Mouse (Mus musculus) neural tube, embryonic 10.5 days (tissue): ENCODE measurements around the gene Clec16a.

ENCODE experiments used
- DNase-seq: peaks from one replicate; pipeline ENCODE4 v3.0.0-alpha.2; 2017; ENCODE audit warnings: low spot score; ENCODE audit errors: extremely low spot score

Clec16a gene

DNA sequence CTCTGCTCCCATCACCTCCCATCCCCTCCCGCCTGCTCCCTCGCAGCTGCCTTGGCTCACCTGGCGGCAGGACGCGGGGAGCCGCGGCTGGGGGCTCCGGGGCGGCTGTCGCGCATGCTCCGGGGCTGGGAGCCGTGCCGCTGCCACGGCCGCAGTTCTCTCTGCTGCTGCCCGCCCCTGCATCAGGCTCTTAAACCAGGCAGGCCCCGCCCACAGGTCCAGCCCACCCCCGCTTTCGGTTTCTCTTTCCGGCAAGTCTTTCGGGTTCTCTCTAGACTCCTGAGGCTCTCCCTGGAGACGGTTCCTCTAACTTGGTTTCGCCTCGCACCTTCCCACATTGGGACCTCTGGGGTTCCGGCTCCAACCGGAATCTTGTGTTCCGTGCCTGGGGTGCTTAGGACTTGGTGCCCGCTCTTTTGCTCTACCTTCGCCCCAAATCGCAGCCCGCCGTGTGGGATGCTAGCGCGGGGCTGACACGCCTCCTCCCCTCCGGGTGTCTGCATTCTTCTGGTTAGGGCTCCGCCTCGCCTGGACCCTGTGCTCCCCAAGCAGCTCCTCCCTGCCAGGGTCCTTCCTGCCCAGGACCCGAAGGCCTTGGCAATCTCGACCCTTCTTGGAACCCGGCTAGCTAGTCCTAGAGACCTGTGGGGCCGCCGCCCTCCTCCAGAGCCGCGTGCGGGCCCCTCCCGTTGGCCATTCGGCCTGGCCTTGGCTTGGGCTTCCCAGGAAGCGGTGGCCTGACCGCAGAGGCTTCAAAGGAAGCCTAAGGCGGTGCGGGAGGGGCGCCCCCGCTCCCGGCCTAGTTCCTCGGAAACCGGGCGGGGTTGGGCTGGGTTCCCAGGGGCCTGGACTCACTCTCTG, 240.5 kb downstream of the Clec16a start, which contains the start of gene Socs1:
Gene Socs1, minus strand, starts transcription at position 166 of the 861 bp plus-strand sequence.
- peak; percentile 90 for DNase-seq

DNA sequence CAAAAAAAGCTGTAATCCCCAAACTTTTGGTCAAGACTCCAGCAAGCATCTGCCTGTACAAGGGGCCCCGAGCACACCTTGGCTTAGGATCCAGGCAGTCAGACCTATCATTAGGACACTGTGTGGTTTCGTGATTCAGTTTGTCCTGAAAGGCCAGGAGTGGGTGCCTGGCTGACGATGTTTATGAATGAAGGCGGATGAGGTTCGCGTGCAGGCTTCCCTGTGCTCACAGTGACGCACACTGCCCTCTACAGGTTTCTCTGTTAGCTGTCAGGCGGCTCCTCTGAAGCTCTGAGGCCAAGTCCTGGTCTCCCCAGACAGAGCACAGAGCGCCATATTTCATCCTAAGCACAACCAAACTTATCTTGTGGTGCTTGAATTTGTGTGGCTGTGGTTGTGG, 241.1 kb downstream of the Clec16a start:
- DNase-seq, result peak; percentile 84

DNA sequence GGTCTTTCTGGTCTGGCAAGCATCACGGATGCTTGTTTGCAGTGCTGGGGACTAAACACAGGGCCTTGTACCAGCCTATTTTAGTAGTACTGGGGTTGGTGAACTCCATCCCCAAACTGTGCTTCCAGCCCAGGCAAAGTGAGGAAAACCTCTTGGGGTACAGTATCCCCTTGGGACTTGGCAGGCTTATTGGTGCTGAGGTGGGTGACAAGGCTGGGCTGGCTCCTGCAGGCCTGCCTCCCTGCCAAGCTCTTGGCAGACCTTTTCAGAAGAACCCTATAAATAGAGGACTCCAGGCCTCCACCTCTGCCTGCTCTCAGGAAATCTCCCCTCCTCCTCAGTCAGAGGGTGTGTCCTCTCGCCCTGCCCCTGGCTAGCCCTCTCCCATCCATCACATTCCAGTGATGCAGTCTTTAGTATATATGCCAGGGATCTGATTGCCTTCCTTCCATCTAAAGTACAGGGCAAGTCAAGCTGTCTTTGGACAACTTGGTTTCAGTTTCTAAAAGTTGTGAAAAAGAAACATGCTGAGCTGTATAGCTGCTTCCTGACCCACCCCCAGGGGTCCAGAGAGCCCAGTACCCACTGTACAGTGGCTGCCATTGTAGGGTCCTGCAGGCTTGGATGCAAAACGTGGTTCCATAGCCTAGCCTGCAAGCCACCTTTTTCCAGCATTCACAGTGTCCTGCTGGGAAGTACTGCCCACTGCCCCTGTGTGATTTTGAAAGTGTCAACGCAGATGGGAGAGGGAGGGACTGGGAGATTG, 241.8 kb downstream of the Clec16a start:
- DNase-seq, result no peak

DNA sequence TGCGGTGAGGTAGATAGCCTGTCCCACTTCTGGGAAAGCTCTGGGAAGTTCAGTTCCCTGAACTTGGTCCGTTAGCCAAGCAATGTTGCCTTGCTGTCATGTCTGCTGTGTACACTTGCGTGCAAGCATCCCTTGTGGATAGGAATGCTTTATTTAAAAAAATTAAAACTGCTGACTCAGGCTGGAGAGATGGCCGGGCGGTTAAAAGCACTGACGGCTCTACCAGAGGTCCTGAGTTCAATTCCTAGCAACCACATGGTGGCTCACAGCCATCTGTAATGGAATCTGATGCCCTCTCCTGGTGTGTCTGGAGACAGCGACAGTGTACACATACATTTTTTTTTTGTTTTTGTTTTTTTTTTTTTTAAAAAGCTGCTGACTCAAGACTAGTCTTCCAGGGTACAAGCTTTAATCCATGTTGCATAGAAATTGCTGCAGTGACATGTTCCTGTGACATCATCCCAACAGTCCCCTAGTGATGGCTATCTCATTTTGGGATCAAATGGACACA, 242.5 kb downstream of the Clec16a start:
- no peak for DNase-seq

DNA sequence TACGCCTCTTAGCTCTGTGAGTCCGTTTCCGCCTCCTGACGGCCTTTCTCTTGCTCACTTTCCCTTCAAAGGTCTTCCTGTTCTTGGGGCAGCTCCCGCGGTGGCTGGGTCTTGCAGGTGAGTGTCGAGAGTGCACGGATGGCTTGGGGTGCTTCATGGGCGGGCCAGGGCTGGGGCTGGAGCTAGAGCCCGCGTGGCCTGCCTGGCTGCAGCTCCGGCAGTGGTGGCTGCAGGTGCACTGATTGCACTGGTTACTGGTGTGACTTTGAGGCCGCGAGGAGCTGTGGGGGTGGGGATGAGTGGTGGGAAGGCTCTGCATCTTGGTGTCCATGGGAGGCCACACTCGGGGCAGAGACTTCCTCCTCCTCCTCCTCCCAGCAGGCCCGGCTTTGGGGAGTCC, 243.1 kb downstream of the Clec16a start, which contains the start of gene Tnp2:
Gene Tnp2, minus strand, starts transcription at position 390 of the 400 bp plus-strand sequence.
- no peak for DNase-seq

DNA sequence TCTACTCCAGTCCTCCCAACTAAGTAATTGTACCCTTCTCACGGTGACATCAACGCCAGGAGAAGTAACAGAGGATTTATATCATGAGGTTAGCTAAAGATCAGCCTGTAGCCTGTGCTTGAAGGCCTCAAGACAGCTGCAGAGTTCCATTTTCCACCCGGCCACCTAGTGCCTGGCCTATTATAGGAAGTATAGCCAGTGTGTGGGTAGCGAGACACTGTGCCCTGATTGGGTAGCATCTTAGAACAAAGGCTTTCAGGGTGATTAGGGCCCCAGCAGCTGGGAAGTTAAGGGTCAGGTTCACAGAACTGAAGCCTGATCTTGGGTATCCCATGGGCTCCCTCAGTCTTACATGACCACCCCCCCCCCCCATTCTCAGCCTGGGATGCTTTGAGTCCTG, 243.7 kb downstream of the Clec16a start:
- no peak for DNase-seq

DNA sequence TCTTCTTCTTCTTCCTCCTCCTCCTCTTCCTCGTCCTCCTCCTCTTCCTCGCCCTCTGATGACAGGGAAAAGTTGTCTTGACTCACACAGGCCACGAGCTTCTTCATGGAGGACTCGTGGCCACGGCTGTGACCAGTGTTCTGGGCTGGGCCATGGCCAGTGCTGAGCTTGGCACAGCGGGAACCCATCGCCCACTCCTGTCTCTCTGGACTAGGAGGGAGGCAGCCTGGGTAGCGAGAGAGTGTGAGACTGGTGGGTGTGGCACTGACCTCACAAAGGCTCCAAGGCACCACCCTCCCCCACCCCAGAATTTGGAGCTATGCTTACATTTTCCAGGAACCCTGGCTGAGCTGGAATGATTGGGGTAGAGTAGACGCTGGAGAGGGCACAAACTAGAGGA, 245.6 kb downstream of the Clec16a start, which contains the start of gene Prm3:
Gene Prm3, minus strand, starts transcription at position 213 of the 400 bp plus-strand sequence.
- no peak for DNase-seq
